Mouse (Mus musculus) kidney, adult 9 months (tissue): Measurements from ENCODE around the gene Gm21860.
"Not testable (repeated sequence)": the region's sequence is repeated elsewhere in the genome, so short reads cannot be mapped to it uniquely, and the experiment has no call there.

Experiments
- DNase-seq: peaks from one replicate; pipeline ENCODE4 v3.0.0; 2022

The Gm21860 gene

DNA sequence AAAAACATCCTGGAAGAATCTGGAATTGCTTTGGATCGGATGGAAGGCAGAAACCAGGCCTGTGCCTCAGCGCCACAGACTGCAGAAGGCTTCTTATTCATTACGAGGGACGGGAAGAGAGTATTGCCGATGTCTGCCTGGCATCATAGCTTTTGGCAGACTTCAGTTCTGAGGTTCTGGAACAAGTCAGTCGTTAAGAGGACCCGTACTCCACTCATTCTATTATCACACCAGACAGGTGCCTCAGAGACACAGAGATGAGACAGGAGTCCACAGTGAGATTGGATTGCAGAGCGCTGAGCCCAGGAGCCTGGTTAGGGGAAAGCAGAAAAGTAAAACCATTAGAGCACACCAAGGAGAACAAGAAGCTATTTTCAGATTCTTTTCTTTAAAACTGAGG, at the start of gene Gm21860:
TSS of gene Gm21860 (minus strand) at position 101 of the 400 bp plus-strand sequence.
- DNase-seq, result not testable (repeated sequence)

DNA sequence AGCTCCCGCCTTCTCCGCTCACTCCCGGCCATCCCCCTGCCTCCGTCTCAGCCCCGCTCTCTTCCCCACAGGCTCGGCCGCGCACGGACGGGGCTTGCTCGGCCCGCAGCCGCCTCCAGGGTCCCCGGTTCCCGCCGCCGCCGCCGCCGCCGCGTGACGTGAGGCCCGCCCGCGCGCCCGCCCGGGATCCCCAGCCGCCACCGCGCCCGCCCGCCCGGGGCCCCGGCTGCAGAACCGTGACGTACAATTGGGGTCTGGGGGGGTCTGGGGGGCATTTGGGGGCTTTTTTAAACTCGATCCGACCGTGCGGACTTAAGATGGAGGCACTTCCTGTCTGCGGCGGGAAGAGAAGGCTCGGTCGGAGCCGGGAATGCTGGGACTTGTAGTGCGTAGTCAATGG, 29.8 kb upstream of the Gm21860 start, which contains the start of gene Gm47283:
TSS of gene Gm47283 (plus strand) at position 301 of the 400 bp plus-strand sequence.
- not testable (repeated sequence) for DNase-seq

DNA sequence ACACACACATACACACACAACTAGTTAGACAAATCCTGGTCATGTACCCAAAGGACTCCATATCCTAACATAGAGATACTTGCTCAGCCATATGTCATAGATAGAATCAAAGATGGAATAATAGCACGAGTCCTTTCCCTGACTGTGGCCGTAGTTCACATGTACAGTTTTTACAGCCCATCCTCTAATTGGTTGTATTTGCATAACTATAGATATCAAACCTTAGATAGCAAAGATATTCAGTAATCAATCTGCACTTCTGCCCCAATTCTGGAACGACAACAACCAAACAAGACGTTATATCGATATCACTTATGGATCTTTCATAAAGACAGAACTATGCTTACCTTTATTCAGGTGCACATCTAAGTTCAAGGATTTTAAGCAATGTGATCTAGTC, 9.4 kb downstream of the Gm21860 start:
- DNase-seq, result not testable (repeated sequence)

DNA sequence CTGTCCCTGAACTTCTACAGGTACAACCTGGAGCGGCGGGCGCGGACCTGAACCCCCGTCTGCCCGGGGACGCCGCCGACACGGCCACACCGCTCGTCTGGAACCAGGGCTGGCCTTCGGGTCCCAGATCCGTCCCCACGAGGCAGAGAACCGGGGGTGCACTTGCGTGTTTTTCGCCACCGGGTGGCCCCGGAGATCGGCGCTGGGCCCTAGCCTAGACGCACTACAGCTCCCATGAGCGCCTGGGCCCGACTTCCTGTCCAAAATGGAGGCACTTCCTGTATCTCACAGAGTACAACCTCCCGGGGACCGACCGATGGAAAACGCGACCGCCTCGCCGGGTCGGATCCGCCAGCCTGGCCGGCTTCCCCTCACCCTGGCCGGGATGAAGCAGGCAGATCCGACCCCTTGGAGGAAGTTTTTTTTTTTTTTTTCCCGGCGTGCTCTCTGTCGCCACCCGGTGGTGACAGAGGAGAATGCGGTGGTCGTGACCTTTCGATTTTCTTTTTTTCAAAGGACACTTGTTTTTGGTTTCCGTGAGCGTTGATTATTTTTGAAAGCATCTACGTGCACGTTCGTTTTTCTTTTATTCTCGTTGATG, 10.1 kb downstream of the Gm21860 start:
- peak; percentile 97 for DNase-seq

DNA sequence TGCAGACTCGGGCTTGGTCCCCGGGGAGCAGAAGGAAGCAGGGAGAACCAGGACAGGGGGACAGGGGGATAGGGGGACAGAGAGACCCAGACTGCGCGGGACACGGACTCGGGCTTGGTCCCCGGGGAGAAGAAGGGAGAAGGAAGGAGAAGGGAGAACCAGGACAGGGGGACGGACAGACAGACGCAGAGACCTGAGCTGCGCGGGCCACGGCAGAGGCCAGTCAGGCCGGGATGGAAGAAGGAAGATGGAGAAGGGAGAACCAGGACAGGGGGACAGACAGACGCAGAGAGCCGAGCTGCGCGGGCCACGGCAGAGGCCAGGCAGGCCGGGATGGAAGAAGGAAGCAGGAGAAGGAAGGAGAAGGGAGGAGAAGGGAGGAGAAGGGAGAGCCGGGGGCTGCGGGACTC, 10.8 kb downstream of the Gm21860 start:
- DNase-seq, result no peak

DNA sequence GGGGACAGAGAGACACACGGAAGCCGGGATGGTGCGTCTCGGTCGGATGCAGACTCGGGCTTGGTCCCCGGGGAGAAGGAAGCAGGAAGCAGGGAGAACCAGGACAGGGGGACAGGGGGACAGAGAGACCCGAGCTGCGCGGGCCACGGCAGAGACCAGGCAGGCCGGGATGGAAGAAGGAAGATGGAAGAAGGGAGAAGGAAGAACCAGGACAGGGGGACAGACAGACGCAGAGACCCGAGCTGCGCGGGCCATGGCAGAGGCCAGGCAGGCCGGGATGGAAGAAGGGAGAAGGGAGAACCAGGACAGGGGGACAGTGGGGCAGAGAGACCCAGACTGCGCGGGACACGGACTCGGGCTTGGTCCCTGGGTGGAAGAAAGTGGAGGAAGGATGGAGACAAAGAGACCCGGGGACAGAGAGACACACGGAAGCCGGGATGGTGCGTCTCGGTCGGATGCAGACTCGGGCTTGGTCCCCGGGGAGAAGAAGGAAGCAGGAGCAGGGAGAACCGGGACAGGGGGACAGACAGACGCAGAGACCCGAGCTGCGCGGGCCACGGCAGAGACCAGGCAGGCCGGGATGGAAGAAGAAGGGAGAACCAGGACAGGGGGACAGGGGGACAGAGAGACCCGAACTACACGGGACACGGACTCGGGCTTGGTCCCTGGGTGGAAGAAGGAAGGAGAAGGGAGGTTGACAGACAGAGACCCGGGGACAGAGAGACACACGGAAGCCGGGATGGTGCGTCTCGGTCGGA, 11.4 kb downstream of the Gm21860 start:
- peak; percentile 30 for DNase-seq

DNA sequence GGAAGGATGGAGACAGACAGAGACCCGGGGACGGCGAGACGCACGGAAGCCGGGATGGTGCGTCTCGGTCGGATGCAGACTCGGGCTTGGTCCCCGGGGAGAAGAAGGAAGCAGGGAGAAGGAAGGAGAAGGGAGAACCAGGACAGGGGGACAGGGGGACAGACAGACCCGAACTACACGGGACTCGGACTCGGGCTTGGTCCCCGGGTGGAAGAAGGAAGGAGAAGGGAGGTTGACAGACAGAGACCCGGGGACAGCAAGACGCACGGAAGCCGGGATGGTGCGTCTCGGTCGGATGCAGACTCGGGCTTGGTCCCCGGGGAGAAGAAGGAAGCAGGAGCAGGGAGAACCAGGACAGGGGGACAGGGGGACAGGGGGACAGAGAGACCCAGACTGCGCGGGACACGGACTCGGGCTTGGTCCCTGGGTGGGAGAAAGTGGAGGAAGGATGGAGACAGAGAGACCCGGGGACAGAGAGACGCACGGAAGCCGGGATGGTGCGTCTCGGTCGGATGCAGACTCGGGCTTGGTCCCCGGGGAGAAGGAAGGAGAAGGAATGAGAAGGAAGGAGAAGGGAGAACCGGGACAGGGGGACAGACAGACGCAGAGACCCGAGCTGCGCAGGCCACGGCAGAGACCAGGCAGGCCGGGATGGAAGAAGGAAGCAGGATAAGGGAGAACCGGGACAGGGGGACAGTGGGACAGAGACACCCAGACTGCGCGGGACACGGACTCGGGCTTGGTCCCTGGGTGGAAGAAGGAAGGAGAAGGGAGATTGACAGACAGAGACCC, 12.2 kb downstream of the Gm21860 start:
- peak; percentile 27 for DNase-seq

DNA sequence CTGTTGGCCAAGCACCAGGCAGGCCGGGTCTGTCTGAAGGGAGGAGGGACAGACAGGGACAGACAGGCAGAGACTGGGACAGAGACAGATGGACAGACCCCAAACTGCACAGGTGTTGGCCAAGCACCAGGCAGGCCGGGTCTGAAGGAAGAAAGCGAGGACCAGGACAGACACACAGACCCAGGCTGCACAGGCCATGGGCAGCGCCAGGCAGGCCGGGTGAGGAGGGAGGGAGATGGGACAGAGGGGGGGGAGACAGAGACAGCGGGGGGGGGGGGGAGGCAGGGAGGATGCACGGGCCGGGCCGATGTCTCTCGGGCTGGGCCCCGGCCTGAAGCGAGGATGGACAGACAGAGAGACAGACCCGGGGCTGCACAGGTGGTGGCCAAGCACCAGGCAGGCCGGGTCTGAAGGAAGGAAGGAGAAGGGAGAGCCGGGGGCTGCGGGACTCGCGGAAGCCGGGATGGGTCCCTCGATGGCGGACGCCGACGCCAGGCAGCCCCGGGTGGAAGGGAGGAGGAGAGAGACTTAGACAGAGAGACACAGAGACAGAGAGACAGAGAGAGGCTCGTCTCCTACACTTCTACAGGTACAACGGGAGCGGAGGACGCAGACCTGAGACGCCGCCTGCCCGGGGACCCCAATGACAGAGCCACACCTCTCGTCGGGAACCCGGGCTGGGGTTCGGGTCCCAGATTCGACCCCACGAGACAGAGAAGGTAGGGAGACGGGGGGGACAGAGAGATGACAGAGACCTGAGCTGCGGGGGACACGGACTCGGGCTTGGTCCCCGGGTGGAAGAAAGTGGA, 13.0 kb downstream of the Gm21860 start:
- peak; percentile 58 for DNase-seq

DNA sequence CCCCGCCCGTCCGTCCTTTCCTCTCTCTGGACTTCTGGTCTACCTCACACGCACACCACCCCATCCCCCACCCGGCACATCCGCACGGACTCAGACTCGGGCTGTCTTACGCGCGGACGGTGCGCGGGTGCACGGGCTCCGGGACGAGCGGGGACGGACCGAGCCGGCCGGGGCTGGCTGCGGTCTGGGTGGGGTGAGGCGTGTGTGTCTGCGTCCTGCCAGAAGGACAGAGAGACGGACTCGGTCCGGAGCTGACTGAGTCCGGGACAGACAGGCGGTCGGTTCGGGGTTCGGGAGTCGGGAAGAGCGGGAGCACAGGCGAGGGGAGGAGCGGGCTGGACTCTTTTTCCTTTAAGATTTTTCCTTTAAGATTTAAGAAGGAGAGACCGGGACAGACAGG, 13.6 kb downstream of the Gm21860 start:
- peak; percentile 31 for DNase-seq

DNA sequence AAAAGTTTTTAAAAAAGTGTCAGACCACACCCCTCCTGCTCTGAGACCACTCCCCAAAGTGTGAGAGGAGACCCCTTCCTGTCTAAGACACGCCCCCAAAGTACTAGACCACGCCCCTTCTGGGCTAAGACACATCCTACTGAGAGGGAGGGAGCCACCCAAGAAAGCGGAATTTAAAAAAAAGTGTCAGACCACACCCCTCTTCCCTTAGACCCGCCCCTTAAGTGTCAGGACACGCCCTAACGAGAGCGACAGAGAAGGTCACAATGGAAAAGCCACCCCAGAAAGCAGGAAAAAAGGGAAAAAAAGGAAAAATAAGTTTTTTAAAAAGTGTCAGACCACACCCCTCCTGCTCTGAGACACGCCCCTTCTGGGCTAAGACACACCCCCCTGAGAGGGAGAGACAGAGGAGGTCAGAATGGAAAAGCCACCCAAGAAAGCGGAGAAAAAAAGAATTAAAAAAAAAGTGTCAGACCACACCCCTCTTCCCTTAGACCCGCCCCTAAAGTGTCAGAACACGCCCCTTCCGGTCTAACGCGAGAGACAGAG, 14.5 kb downstream of the Gm21860 start:
- peak; percentile 65 for DNase-seq

DNA sequence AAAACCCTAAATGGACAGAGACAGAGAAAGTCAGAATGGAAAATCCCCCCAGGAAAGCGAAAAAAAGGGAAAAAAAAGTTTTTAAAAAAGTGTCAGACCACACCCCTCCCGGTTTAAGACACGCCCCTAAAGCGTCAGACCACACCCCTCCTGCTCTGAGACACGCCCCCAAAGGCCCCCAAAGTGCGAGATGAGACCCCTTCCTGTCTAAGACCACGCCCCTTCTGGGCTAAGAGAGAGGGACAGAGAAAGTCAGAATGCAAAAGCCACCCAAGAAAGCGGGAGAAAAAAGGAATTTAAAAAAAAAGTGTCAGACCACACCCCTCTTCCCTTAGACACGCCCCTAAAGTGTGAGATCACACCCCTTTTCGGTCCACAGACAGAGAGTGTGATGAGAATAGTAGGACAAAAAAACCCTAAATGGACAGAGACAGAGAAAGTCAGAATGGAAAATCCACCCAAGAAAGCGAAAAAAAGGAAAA, 15.0 kb downstream of the Gm21860 start:
- DNase-seq, result peak; percentile 54

DNA sequence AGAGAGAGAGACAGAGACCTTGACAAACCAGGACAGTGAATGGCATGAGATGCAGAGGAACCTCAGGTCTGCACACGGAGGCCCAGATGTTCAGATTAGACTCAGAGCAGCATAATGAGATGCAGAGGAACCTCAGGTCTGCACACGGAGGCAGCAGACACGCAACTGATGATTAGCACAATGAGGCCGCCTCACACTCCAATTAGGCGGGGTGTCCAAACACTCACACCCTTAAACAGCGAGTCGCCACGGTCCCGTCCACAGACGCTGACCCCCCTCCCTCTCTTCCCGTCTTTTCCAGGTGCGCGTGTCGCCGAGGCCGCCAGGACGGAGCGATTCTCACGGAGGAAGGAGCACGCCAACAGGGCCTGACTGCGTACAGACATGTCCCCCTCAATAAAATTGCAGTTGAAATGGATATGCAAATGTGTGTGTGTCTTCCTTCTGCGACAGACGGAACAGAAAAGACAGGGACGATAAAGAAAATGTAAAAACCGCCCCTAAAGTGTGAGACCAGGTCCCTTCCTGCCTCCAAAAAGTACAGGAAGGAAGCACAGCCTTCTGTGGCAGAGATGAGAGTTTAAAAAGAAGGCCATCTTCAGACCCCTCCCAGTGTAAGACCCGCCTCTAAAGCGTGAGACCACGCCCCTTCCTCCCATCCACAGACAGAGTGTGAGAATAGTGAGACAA, 15.6 kb downstream of the Gm21860 start:
- peak; percentile 47 for DNase-seq

DNA sequence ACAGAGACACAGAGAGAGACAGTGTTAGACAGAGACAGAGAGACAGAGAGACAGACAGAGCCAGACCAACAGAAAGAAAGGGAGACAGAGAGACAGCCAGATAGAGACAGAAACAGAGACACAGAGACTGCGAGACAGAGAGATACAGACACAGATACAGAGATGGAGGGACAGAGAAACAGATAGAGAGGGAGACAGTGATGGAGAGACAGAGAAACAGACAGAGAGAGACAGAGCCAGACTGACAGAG, 16.3 kb downstream of the Gm21860 start:
- DNase-seq, result no peak

DNA sequence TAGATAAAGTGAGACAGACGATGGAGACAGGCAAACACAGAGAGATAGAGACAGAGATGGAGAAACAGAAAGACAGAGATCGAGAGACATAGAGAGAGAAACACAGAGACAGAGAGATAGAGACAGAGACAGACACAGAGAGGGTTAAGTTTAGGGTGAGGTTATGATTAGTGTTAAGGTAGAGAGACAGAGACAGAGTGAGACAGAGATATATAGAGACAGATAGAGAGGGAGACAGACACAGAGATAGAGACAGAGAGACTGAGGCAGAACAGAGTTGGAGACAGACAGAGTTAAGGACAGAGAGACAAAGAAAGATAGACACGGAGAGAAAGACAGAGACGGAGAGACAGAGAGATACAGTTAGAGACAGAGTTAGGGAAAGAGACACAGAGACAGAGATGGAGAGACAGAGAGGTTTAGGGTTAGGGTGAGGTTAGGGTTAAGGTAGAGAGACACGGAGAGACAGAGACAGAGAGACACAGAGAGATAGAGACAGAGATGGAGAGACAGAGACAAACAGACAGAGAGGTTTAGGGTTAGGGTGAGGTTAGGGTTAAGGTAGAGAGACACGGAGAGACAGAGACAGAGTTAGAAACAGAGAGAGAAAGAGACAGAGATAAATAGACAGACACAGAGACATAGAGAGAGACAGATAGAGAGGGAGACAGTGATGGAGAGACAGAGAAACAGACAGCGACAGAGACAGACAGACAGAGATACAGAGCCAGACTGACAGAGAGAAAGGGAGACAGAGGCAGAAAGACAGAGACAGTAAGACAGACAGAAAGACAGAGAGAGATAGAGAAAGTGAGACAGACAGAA, 16.8 kb downstream of the Gm21860 start:
- DNase-seq, result no peak

DNA sequence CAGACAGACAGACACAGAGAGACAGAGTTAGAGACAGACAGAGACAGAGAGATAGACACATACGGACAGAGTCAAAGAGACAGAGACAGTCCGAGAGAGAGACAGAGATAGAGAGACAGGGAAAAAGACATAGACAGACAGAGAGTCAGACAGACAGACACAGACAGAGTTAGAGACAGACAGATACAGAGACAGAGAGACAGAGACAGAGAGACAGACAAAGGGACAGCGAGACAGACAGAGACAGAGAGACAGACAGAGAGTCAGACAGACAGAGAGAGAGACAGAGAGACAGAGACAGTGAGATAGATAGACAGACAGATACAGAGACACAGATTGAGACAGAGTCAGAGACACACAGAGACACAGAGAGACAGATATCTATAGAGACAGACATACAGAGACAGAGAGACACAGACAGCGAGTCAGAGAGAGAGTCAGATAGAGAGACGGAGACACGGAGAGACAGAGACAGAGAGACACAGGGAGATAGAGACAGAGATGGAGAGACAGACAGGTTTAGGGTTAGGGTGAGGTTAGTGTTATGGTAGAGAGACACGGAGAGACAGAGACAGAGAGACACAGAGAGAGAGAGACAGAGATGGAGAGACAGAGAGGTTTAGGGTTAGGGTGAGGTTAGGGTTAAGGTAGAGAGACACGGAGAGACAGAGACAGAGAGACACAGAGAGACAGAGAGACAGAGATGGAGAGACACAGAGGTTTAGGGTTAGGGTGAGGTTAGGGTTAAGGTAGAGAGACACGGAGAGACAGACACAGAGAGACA, 18.2 kb downstream of the Gm21860 start:
- not testable (repeated sequence) for DNase-seq

DNA sequence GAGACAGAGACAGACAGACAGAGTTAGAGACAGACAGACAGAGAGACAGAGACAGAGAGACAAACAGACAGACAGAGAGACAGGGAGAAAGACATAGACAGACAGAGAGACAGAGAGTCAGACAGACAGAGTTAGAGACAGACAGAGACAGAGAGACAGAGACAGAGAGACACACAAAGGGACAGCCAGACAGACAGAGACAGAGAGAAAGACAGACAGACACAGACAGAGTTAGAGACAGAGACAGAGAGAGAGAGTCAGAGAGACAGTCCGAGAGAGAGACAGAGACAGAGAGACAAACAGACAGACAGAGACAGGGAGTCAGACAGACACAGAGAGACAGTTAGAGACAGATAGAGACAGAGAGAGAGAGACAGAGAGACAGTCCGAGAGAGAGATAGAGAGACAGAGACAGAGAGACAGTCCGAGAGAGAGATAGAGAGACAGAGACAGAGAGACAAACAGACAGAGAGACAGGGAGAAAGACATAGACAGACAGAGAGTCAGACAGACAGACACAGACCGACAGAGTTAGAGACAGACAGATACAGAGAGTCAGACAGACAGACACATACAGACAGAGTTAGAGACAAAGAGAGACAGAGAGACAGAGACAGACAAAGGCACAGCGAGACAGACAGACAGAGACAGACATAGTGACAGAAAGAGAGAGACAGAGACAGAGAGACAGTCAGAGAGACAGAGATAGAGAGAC, 19.3 kb downstream of the Gm21860 start:
- not testable (repeated sequence) for DNase-seq

DNA sequence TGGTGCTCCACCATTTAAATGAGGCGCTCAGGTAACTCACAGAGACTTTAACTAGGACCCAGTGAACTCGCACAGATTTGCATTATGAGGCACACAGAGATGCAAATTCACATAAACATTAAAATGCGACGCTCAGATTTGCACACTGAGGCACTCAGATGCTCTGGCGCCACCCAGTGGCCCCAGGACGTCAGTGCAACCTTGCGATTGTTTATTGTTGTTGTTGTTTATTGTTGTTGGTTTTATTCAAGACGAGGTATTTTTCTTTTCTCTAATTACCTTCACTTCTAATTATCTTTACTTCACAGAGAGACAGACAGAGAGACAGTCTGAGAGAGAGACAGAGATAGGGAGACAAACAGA, 20.3 kb downstream of the Gm21860 start:
- peak; percentile 38 for DNase-seq

DNA sequence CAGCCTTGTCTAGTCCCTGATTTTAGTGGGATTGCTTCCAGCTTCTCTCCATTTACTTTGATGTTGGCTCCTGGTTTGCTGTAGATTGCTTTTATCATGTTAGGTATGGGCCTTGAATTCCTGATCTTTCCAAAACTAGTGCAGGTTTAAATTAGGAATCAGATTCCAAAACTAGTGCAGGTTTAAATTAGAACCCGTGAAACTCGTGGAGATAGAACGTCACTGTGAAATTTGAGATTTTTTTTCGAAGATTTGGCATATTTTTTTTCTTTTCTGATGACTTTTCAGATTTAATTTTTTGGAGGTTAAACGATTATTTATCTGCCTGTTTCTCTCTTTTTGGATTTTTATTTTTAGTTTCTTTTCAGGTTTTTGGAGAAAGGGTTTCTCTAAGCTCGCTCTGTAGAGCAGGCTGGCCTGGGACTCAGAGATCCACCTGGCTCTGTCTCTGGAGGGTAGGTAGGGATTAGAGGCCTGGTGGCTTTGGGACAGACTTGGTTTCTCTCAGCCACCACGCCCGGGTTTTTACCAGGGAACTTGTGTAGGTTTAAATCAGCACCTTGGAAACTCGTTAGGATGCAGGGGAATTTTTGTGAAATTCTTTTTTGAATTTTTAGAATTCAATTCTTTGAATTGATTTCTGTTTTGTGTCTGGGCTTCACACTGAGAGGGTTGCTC, 20.8 kb downstream of the Gm21860 start:
- peak; percentile 38 for DNase-seq

DNA sequence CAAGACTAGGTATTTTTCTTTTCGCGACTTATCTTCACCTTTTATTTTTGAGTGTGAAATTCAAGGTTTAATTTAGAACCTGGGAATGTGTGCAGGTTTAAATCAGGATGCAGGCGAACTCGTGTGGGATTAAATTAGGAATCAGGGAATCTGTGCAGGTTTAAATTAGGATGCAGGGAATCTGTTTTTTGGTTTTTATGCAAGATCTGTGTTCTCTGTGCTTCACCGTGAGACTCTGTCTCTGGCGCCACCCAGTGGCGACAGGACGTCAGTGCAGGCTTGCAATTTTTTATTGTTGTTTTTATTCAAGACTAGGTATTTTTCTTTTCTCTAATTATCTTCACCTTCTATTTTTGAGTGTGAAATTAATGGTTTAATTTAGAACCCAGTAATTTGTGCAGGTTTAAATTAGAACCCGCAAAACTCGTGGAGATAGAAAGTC, 22.5 kb downstream of the Gm21860 start:
- peak; percentile 64 for DNase-seq
